Mouse (Mus musculus) neural tube, embryonic 11.5 days (tissue): ENCODE data around the gene Srarp. TPM values are rescaled to one million over a fixed set of nuclear protein-coding genes. Genes with fewer than 3 reads are reported as not detected.
A peak's percentile ranks its signal among the peaks of the same experiment; 100 is the strongest.

Experiments used
- ATAC-seq: fragments of 200-750 bp; cut with Nextera tagmentation; 2 replicates; pipeline ENCODE4 v1.8.0; 2017; ENCODE audit warnings: moderate number of reproducible peaks, mild to moderate bottlenecking, moderate TSS enrichment, moderate library complexity; ENCODE audit not compliant: insufficient read depth, low FRiP score, low TSS enrichment
- DNase-seq: peaks from one replicate; pipeline ENCODE4 v3.0.0-alpha.2; 2015; ENCODE audit warnings: low spot score
- H3K27ac ChIP-seq: fragments of 300-500 bp; sonication (generic); 2 replicates; pipeline ENCODE4 v1.5.1; 2014; ENCODE audit warnings: low read depth, mild to moderate bottlenecking, low read length
- H3K27me3 ChIP-seq: fragments of 300-500 bp; sonication (generic); 2 replicates; pipeline ENCODE4 v1.6.1; 2014; ENCODE audit warnings: mild to moderate bottlenecking, low read length, mixed read lengths; ENCODE audit not compliant: control insufficient read depth, insufficient read depth
- H3K36me3 ChIP-seq: fragments of 300-500 bp; sonication (generic); 2 replicates; pipeline ENCODE4 v1.6.1; 2014; ENCODE audit warnings: mild to moderate bottlenecking, low read length, moderate library complexity, mixed read lengths; ENCODE audit not compliant: control insufficient read depth, insufficient read depth
- H3K4me1 ChIP-seq: fragments of 300-500 bp; sonication (generic); 2 replicates; pipeline ENCODE4 v1.6.1; 2014; ENCODE audit warnings: low read length, mixed read lengths; ENCODE audit not compliant: control insufficient read depth, insufficient read depth
- H3K4me2 ChIP-seq: fragments of 300-500 bp; sonication (generic); 2 replicates; pipeline ENCODE4 v1.6.1; 2014; ENCODE audit warnings: low read depth, mild to moderate bottlenecking, moderate library complexity
- H3K4me3 ChIP-seq: fragments of 300-500 bp; sonication (generic); 2 replicates; pipeline ENCODE4 v1.5.1; 2014; ENCODE audit warnings: low read depth, low read length
- H3K9ac ChIP-seq: fragments of 300-500 bp; sonication (generic); 2 replicates; pipeline ENCODE4 v1.6.1; 2014; ENCODE audit warnings: mild to moderate bottlenecking, low read length
- H3K9me3 ChIP-seq: fragments of 300-500 bp; sonication (generic); 2 replicates; pipeline ENCODE4 v1.6.1; 2016; ENCODE audit warnings: low read length; ENCODE audit not compliant: control insufficient read depth
- WGBS: fragments of 180-500 bp; shearing (Covaris S2); extraction: QIAGEN DNeasy Blood & Tissue Kit; methylation state at CpG from one replicate; pipeline ENCODE4 v1.1.7; 2014; 5-methylcytosine and 5-hydroxymethylcytosine counted together
- polyA plus RNA-seq: library from polyadenylated mRNA; unstranded; fragments of >200 nt; fragmentation: Nextera tagmentation; extraction: Ambion mirVana; gene quantifications from 2 replicates; pipeline ENCODE4 v1.2.1, GENCODE M21; 2014

Srarp gene
- polyA plus RNA-seq, 1 experiment from 2014 or later, result not detected

GRCm38 (mm10) chr4:141461576-141461975, 25.7 kb upstream of the Srarp start:
- Histone ChIP-seq H3K36me3 (peaks cover 24% of the 10 kb centered on the region), H3K9me3 (no peaks in the 10 kb centered on the region), H3K27me3 (no peaks in the 10 kb centered on the region), H3K4me3 (no peak overlapping the region), H3K27ac (peak overlapping the region; percentile 34; the same call in 1 of the 2 replicates), H3K9ac (no peak overlapping the region), H3K4me2 (no peak overlapping the region), H3K4me1 (peaks cover 8% of the 10 kb centered on the region; the same call in 1 of the 2 replicates)
- ATAC-seq (no peak), DNase-seq (no peak)
- WGBS, result 89% methylated on average over 12 of the region's 12 CpGs

DNA sequence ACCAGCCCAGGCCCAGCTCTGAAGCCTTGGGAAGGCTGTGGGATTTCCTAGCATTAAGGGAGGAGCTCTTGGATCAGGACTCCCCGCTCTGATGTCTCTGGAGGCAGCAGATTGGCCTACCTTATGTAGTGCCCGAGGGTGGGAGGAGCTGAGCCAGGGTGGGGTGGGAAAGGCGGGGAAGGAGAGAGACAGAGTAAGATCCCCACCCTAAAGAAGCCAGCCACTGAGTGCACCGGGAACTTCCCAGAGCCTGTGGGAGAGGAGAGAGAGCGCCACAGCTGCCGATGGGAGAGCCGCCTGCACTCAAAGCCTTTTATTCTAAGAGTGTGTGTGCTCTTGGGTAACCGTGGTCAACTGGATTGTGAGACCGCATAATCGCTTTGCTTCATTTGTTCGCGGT, 25.2 kb upstream of the Srarp start:
- peak; percentile 48 for DNase-seq
- no peak overlapping the region for H3K4me2 ChIP-seq
- no peaks in the 10 kb centered on the region for H3K27me3 ChIP-seq
- no peak for ATAC-seq
- H3K27ac ChIP-seq, result peak overlapping the region; percentile 34; the same call in 1 of the 2 replicates
- H3K4me3 ChIP-seq, result no peak overlapping the region
- H3K9ac ChIP-seq, result no peak overlapping the region
- H3K4me1 ChIP-seq, result peaks cover 8% of the 10 kb centered on the region; the same call in 1 of the 2 replicates
- WGBS, result 58% methylated on average over 12 of the region's 12 CpGs
- H3K36me3 ChIP-seq, result peaks cover 20% of the 10 kb centered on the region
- no peaks in the 10 kb centered on the region for H3K9me3 ChIP-seq

- Histone ChIP-seq H3K36me3 (peaks cover 16% of the 10 kb centered on the region), H3K4me2 (no peak overlapping the region), H3K4me1 (peaks cover 8% of the 10 kb centered on the region; the same call in 1 of the 2 replicates), H3K27ac (no peak overlapping the region), H3K9ac (no peak overlapping the region), H3K4me3 (no peak overlapping the region), H3K9me3 (no peaks in the 10 kb centered on the region), H3K27me3 (no peaks in the 10 kb centered on the region)
- 92% methylated on average over 4 of the region's 4 CpGs for WGBS
- DNase-seq (no peak), ATAC-seq (no peak)
Observed at GRCm38 (mm10) chr4:141460481-141460880, 24.6 kb upstream of the Srarp start.

DNA sequence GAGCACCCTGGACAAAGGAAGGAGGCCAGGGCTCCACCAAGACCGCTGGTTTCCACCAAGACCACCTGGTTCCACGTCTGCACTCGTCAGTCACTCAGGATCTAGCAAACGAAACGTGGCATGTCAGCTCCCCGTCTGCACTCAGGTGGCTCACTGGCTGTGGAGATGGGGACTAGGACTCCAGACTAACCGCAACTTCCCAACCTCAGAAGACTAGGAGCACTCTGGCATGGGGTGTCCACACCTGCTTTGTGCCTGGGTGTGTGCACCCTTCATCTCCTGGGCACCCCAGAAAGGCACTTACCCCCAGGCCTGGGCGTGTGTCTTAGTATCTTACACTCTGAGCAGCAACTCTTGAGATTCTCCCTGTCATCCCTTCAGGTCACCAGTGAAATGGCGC, 23.9 kb upstream of the Srarp start:
- Histone ChIP-seq H3K4me1 (peaks cover 8% of the 10 kb centered on the region; the same call in 1 of the 2 replicates), H3K36me3 (peaks cover 12% of the 10 kb centered on the region), H3K4me3 (no peak overlapping the region), H3K27me3 (no peaks in the 10 kb centered on the region), H3K9ac (no peak overlapping the region), H3K9me3 (no peaks in the 10 kb centered on the region), H3K4me2 (no peak overlapping the region), H3K27ac (no peak overlapping the region)
- DNase-seq, result no peak
- ATAC-seq, result no peak
- 94% methylated on average over 9 of the region's 9 CpGs for whole genome bisulfite sequencing

- DNase-seq (no peak), ATAC-seq (no peak)
- no peaks in the 10 kb centered on the region for H3K9me3 ChIP-seq
- no peak overlapping the region for H3K27ac ChIP-seq
- H3K9ac ChIP-seq, result no peak overlapping the region
- no peak overlapping the region for H3K4me3 ChIP-seq
- H3K4me2 ChIP-seq, result no peak overlapping the region
- 75% methylated on average over 3 of the region's 3 CpGs for WGBS
- H3K27me3 ChIP-seq, result no peaks in the 10 kb centered on the region
- H3K36me3 ChIP-seq, result peaks cover 7% of the 10 kb centered on the region
- peaks cover 8% of the 10 kb centered on the region; the same call in 1 of the 2 replicates for H3K4me1 ChIP-seq
Observed at GRCm38 (mm10) chr4:141458888-141459287, 23.0 kb upstream of the Srarp start.

GRCm38 (mm10) chr4:141458236-141458635, 22.3 kb upstream of the Srarp start:
- no peaks in the 10 kb centered on the region for H3K9me3 ChIP-seq
- WGBS, result 9% methylated on average over 7 of the region's 7 CpGs
- H3K4me1 ChIP-seq, result peaks cover 8% of the 10 kb centered on the region; the same call in 1 of the 2 replicates
- no peak for ATAC-seq
- H3K9ac ChIP-seq, result no peak overlapping the region
- H3K36me3 ChIP-seq, result peaks cover 4% of the 10 kb centered on the region
- no peak overlapping the region for H3K4me3 ChIP-seq
- H3K27me3 ChIP-seq, result no peaks in the 10 kb centered on the region
- peak overlapping the region; percentile 39; the same call in 1 of the 2 replicates for H3K27ac ChIP-seq
- no peak for DNase-seq
- no peak overlapping the region for H3K4me2 ChIP-seq

DNA sequence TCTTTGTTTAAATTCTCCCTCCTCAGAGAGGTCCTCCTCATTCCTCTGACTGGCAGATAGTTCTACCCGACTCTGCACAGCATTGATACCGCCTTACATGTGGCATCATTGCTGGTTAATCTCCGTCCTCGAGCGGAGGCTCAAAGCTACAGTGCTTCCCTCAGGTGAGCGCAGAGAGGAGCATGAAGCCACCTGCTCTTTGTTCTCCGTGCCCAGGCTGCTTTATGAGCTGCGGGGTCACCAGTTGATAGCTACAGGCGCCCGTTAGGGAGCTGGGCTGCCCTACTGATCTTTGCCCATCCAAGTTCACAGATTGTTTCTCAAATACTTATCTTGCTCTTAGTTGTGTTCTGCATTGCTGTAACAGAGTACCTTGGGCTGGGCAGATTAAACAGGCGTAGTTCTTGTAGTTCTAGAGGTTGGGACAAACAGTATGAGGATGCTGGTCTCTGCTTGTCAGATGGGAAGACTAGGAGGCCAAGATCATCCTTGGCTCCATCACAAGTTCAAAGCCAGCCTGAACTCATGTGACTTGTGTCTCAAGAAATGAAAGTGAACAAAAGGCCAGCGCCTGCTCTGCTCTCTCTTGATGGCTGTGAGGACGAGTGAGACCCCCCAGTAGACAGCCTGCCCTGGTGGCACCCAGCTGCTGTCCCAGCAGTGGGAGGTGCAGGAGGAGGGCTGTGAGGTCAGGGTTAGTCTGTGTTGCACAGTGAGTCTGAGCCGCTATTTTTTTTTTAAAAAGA, 20.5 kb upstream of the Srarp start:
- DNase-seq, result no peak
- ATAC-seq, result no peak
- Histone ChIP-seq H3K4me1 (peaks cover 8% of the 10 kb centered on the region; the same call in 1 of the 2 replicates), H3K4me3 (no peak overlapping the region), H3K4me2 (no peak overlapping the region), H3K9me3 (no peaks in the 10 kb centered on the region), H3K27me3 (no peaks in the 10 kb centered on the region), H3K9ac (no peak overlapping the region), H3K36me3 (peaks cover 4% of the 10 kb centered on the region), H3K27ac (no peak overlapping the region)
- WGBS, result 92% methylated on average over 14 of the region's 14 CpGs

DNA sequence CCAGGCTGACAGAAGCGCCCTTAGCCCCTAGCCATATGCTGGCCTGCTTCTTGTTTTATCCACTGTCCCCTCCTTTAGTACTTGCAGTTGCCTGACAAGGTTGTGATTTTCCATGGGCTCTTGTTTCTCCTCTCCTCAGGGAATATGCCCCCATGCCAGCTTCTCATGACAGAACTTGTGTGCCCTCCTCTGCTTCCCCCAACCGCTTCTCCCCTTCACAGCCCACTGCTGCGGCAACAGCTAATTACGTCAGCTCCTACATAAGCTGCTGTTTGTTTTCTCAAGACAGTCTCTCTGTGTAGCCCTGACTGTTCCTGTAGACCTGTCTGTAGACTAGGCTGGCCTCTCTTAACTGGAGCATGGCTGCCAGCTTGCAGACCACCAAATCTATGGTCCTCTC, 19.6 kb upstream of the Srarp start:
- H3K36me3 ChIP-seq, result peaks cover 4% of the 10 kb centered on the region
- DNase-seq (no peak), ATAC-seq (no peak)

More for the DNA sequence above, 19.6 kb upstream of the Srarp start:
- H3K4me2 ChIP-seq, result no peak overlapping the region
- WGBS, result 78% methylated on average over 4 of the region's 4 CpGs
- no peaks in the 10 kb centered on the region for H3K9me3 ChIP-seq
- H3K27ac ChIP-seq, result no peak overlapping the region
- no peak overlapping the region for H3K4me3 ChIP-seq
- H3K4me1 ChIP-seq, result peaks cover 8% of the 10 kb centered on the region; the same call in 1 of the 2 replicates
- no peaks in the 10 kb centered on the region for H3K27me3 ChIP-seq
- no peak overlapping the region for H3K9ac ChIP-seq
